Mouse (Mus musculus) heart, adult 2 months (tissue): Measurements from ENCODE around the gene Plekhg4. TPM values are rescaled to one million over a fixed set of nuclear protein-coding genes. Genes with fewer than 3 reads are reported as not detected.
A peak's percentile ranks its signal among the peaks of the same experiment; 100 is the strongest.

Experiments used
- DNase-seq, 2 experiments: peaks; one replicate each; pipeline ENCODE4 v3.0.0; 2021
- H3K27ac ChIP-seq: fragments of 200-600 bp; 2 replicates; pipeline ENCODE4 v1.8.1; 2022
- H3K27me3 ChIP-seq: fragments of 200-500 bp; 2 replicates; pipeline ENCODE4 v1.6.1; 2012; ENCODE audit warnings: mild to moderate bottlenecking, low read length, inconsistent platforms, mixed read lengths; ENCODE audit not compliant: control insufficient read depth, insufficient read depth
- H3K36me3 ChIP-seq: fragments of 200-500 bp; 2 replicates; pipeline ENCODE4 v1.6.1; 2012; ENCODE audit warnings: low read length, inconsistent platforms; ENCODE audit not compliant: control insufficient read depth, insufficient read depth
- H3K4me1 ChIP-seq: fragments of 200-500 bp; 2 replicates; pipeline ENCODE4 v1.6.1; 2011; ENCODE audit warnings: low read length; ENCODE audit not compliant: control insufficient read depth, insufficient read depth
- H3K4me3 ChIP-seq: fragments of 200-600 bp; 2 replicates; pipeline ENCODE4 v1.8.1; 2022
- H3K79me2 ChIP-seq: fragments of 200-500 bp; replicated peaks from 2 replicates; pipeline ENCODE4 v1.6.1; 2012; ENCODE audit warnings: mild to moderate bottlenecking, inconsistent platforms, low read length, moderate library complexity, mixed read lengths; ENCODE audit not compliant: control insufficient read depth, insufficient read depth
- H3K9ac ChIP-seq: fragments of 200-500 bp; 2 replicates; pipeline ENCODE4 v1.6.1; 2012; ENCODE audit warnings: low read depth, mild to moderate bottlenecking, control low read depth, inconsistent platforms, low read length, mixed read lengths
- CTCF ChIP-seq: fragments of 200-600 bp; IDR thresholded peaks from 2 replicates; pipeline ENCODE4 v1.8.1; 2022; ENCODE audit warnings: antibody characterized with exemption, mild to moderate bottlenecking, moderate library complexity
- EP300 ChIP-seq: fragments of 200-500 bp; IDR thresholded peaks from 2 replicates; pipeline ENCODE4 v1.6.1; 2011; ENCODE audit warnings: low read depth, low read length, control low read depth; ENCODE audit not compliant: insufficient read depth
- POLR2A ChIP-seq: fragments of 200-500 bp; IDR thresholded peaks from 2 replicates; pipeline ENCODE4 v1.6.1; 2011; ENCODE audit warnings: mild to moderate bottlenecking, low read depth, low read length, control low read depth; ENCODE audit not compliant: insufficient read depth
- WGBS: fragments of 180-500 bp; shearing (Covaris S2); methylation state at CpG from one replicate; pipeline ENCODE4 v1.1.7; 2018; 5-methylcytosine and 5-hydroxymethylcytosine counted together
- intact Hi-C: fragments of 180-260 bp; cut with DNase I; formaldehyde crosslinking; loops from one replicate; pipeline ENCODE4 v1.15.1; 2025
- polyA plus RNA-seq: library from polyadenylated mRNA; depleted of rRNA; stranded (reverse); fragments of >200 nt; gene quantifications from 2 replicates; pipeline ENCODE4 v1.2.3, GENCODE M21; 2012
- total RNA-seq, 2 experiments: library from RNA; stranded (reverse); gene quantifications; 2 replicates each; pipeline ENCODE4 v1.2.3; 2021

Gene Plekhg4
- total and polyA plus RNA-seq, 3 experiments: 0.10 to 0.20 TPM; not detected in 1

DNA sequence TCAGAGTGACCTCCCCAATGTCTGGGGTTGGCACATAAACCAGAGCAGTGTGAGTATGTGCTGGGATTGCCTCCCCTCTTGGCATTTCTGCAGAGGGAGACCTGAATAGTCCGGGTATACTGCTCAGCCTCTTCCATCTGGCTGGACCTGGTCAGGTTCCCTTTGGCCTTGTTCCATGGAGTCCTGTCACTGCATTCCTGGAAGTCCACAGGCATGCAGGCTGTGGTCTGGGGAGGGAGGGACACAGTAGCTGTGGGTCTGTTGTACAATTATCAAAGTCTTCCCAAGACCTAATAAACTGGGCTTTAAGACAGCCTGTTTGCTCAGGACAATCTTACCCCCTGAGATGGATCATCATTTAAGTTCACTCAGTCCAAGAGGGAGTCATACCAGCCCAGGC lies 14.1 kb downstream of the Plekhg4 start:
- no peak for DNase-seq
- Histone ChIP-seq H3K79me2 (no peaks in the 10 kb centered on the region), H3K27ac (no peak overlapping the region), H3K4me3 (no peak overlapping the region), H3K27me3 (no peaks in the 10 kb centered on the region), H3K4me1 (peaks cover 14% of the 10 kb centered on the region), H3K36me3 (no peaks in the 10 kb centered on the region), H3K9ac (no peak overlapping the region)
- TF ChIP-seq POLR2A (no peak), EP300 (no peak), CTCF (no peak)
- WGBS: 36% methylated on average over 1 of the region's 1 CpGs
- intact Hi-C loops: no loop called here

- Histone ChIP-seq H3K36me3 (no peaks in the 10 kb centered on the region), H3K79me2 (no peaks in the 10 kb centered on the region), H3K9ac (no peak overlapping the region), H3K27me3 (no peaks in the 10 kb centered on the region), H3K27ac (peak overlapping the region; percentile 73), H3K4me1 (peaks cover 14% of the 10 kb centered on the region), H3K4me3 (no peak overlapping the region)
- WGBS: 53% methylated on average over 6 of the region's 6 CpGs
- TF ChIP-seq CTCF: no peak
- TF ChIP-seq POLR2A: peak; percentile 32; the same call in 1 of the 2 replicates
- DNase-seq: peak; percentile 54 to 57
- intact Hi-C loops: no loop called here
Measured at GRCm38 (mm10) chr8:105389096-105389495, 16.0 kb downstream of the Plekhg4 start.

DNA sequence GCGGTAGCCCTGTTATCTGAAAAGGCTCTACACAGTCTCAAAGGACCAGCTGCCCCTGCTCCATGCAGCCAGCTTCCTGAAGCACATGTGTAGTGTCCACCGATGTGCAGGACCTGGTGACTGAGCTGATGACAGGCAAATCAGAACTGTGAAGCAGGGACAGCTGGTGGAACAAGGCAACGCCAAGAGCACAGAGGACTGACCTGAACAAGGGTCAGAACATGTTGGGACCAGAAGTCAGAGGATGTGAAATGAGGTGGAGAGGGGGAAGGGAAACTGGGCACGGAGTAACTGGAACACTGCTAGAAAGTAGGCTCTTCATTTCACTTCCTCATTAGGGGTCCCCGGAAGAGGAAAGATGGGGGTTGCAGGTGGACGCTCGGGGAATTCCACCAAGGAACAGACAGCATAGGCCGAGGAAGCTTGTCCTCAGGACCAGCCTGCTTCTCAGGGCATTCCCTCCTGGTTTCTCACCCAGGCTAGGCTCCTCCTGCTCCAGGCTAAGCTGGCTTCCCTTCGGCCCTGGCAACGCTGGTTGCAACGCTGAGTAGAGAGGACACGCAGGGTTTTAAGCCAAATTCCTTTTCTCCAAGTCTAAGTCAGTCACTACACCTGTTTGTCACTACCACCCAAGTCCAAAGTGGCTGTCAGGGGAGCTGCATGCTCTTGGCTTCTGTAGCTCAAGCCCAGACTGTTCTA lies 20.2 kb downstream of the Plekhg4 start:
- intact Hi-C loops: no loop called here

GRCm38 (mm10) chr8:105393915-105394314 lies 20.8 kb downstream of the Plekhg4 start:
- no peaks in the 10 kb centered on the region for H3K36me3 ChIP-seq
- peaks cover 4% of the 10 kb centered on the region for H3K4me1 ChIP-seq
- intact Hi-C loops: loop anchor here (2.0 kb wide), 1 partner anchor 23 kb away; no protein-coding TSS in a partner anchor
- DNase-seq: no peak
- H3K27ac ChIP-seq: no peak overlapping the region
- H3K9ac ChIP-seq: no peak overlapping the region
- 83% methylated on average over 7 of the region's 7 CpGs for WGBS
- H3K79me2 ChIP-seq: no peaks in the 10 kb centered on the region
- H3K27me3 ChIP-seq: no peaks in the 10 kb centered on the region
- no peak overlapping the region for H3K4me3 ChIP-seq
- no peak for TF ChIP-seq EP300
- TF ChIP-seq POLR2A: no peak
- TF ChIP-seq CTCF: no peak

More for the DNA sequence above, 20.2 kb downstream of the Plekhg4 start:
- 50% methylated on average over 12 of the region's 12 CpGs for WGBS
- TF ChIP-seq EP300: peak; percentile 60; the same call in 1 of the 2 replicates
- no peak for TF ChIP-seq POLR2A
- TF ChIP-seq CTCF: no peak
- Histone ChIP-seq H3K27ac (no peak overlapping the region), H3K4me3 (no peak overlapping the region), H3K79me2 (no peaks in the 10 kb centered on the region), H3K27me3 (no peaks in the 10 kb centered on the region), H3K9ac (no peak overlapping the region), H3K36me3 (no peaks in the 10 kb centered on the region), H3K4me1 (peaks cover 7% of the 10 kb centered on the region)
- DNase-seq: peak in 1 of 2 experiments; percentile 26

- intact Hi-C loops: loop anchor here (1.0 to 5.0 kb wide), 2 partner anchors 38 to 155 kb away; no protein-coding TSS in a partner anchor
- Histone ChIP-seq H3K9ac (no peak overlapping the region), H3K27me3 (no peaks in the 10 kb centered on the region), H3K27ac (no peak overlapping the region), H3K36me3 (no peaks in the 10 kb centered on the region), H3K4me1 (no peaks in the 10 kb centered on the region; the same call in 1 of the 2 replicates), H3K4me3 (no peak overlapping the region), H3K79me2 (no peaks in the 10 kb centered on the region)
- TF ChIP-seq CTCF: peak; percentile 94
- no peak for TF ChIP-seq POLR2A
- no peak for TF ChIP-seq EP300
- DNase-seq: peak; percentile 33 to 41
- 28% methylated on average over 3 of the region's 3 CpGs for WGBS
Measured at GRCm38 (mm10) chr8:105397747-105398146, 24.7 kb downstream of the Plekhg4 start.

DNA sequence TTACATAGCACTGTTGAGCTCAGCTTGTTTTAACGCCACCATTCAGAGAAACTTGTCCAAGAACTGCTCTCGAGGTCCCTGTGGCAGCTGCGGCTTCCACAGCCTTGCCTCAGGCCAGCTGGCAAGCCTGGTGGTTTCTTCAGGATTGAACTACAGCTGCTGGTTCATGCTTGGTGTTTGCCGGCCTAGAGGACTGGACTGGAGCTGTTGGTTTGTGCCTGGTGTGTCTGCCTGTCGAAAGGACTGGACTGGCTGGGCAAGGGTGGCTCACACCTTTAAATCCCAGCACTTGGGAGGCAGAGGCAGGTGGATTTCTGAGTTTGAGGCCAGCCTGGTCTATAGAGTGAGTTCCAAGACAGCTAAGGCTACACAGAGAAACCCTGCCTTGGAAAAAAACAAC lies 26.9 kb downstream of the Plekhg4 start:
- DNase-seq: peak in 1 of 2 experiments; percentile 11
- Histone ChIP-seq H3K4me1 (no peaks in the 10 kb centered on the region), H3K9ac (no peak overlapping the region), H3K4me3 (no peak overlapping the region), H3K27me3 (no peaks in the 10 kb centered on the region), H3K27ac (no peak overlapping the region), H3K36me3 (no peaks in the 10 kb centered on the region), H3K79me2 (no peaks in the 10 kb centered on the region)
- TF ChIP-seq CTCF (no peak), POLR2A (no peak), EP300 (no peak)
- intact Hi-C loops: no loop called here
- WGBS: 85% methylated on average over 5 of the region's 5 CpGs
